Mouse (Mus musculus) cerebellum, adult 2 months (tissue): ENCODE data around the gene Tmub2.
A peak's percentile ranks its signal among the peaks of the same experiment; 100 is the strongest.

Source experiments
- CTCF ChIP-seq: fragments of 200-500 bp; IDR thresholded peaks from 2 replicates; pipeline ENCODE4 v1.5.1; 2011; ENCODE audit warnings: low read depth, mild to moderate bottlenecking, control low read depth, low read length, moderate library complexity, borderline replicate concordance; ENCODE audit not compliant: insufficient read depth
- POLR2A ChIP-seq: fragments of 200-500 bp; IDR thresholded peaks from 2 replicates; pipeline ENCODE4 v1.6.1; 2011; ENCODE audit warnings: low read length, control low read depth, borderline replicate concordance; ENCODE audit not compliant: insufficient read depth

- TF ChIP-seq POLR2A (no peak), CTCF (peak; percentile 75)
Observed at GRCm38 (mm10) chr11:102267480-102267879, 17.3 kb upstream of the Tmub2 start.
